Mouse (Mus musculus): ENCODE results near the gene Tesc. TPM values are rescaled to one million over a fixed set of nuclear protein-coding genes. Genes with fewer than 3 reads are reported as not detected.

The Tesc gene
- total and polyA plus RNA-seq, 3 experiments: 109 to 737 (median 185) TPM

DNA sequence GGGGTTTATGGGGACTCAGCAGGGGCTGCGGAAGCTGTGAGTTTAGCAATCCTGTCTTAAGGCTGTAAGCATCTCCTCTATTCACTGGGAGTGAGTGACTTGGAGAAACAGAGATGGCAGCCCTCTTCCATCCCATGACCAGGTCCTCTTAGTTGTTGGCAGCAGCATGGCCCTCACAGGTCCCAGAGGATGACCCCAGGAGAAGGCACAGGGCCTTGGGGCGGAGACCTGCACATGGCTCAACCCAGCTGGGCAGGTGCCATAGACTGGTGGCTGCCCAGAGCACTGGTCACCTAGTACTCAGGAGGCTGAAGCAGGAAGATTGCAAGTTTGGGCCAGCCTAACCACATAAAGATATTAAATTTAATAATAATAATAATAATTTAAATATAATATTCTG lies 11.9 kb upstream of the Tesc start:
- no peak for DNase-seq

GRCm38 (mm10) chr5:118017527-118017926 lies 10.0 kb upstream of the Tesc start:
- DNase-seq: no peak

GRCm38 (mm10) chr5:118019905-118020304 lies 7.6 kb upstream of the Tesc start:
- no peak for DNase-seq

DNA sequence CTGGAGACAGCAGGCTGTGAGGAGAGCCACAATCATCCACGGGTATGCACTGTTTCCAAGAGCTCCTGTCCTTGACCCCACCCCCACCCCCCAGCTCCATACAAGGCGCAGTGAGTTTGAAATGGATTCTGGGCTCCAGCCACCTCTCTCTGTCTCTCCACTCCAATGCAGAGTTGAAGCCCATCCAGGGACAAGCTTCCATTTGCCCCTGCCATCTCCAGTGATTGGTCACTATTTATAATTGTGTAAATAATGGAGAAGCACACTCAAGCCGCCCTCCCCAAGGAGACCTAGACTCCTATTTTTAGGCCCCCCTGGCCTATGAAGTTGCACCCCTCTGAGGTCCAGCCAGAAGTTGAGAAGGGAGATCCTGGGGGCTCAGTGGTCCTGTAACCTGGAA lies 4.5 kb upstream of the Tesc start:
- DNase-seq: no peak

GRCm38 (mm10) chr5:118025880-118026279 lies 1.7 kb upstream of the Tesc start:
- DNase-seq: no peak

DNA sequence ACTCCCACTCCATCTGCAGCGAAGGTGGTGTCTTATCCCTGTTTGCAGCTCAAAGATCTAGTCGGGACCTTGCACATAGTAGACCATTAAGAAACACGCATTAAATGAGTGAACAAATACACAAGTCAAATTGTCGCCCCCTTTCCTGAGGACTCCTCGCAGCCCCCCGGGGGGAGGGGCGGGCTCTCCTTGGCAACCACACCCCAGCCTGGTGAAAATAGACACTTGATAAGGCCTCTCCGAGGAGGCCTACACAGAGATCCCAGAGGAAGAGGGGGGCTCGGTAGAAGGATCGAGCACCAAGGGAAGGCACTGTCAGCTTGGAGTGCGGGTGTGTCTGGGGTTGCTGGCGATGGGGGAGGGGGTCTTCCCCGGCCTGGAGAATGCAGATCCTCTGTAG lies 1.2 kb upstream of the Tesc start:
- DNase-seq: no peak

DNA sequence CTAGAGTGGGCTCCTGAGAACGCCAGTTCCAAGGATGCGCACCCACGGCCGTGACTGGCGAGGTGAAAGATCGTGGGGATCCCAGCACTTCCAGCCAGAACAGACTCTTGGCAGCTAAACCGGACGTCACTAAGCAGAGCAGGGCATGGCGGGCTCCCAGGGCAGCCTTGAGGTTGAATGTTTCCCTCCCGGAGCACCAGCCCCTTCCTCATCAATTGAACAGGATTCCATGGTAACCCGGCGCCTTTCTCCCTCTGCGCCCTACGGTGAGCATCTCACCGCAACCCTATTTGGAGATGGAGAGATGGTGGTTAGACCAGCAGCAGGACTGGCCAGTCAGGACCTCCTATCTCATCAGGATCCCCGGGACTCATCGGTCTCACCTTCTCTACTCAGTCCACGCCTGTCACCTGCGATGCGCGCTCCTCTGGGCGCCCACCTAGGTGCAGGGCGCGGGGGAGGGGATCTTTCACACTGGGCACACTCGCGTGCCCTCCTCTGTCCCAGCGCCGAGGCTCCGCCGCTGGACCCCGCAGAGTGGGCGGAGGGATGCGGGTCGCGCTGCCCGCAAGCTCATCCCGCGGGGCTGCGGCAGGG lies 344 bp upstream of the Tesc start:
- no peak for DNase-seq

GRCm38 (mm10) chr5:118028191-118029034 lies 870 bp downstream of the Tesc start:
- peak; percentile 80 for DNase-seq

- DNase-seq: no peak
Observed at GRCm38 (mm10) chr5:118029035-118029408, 1.5 kb downstream of the Tesc start.

GRCm38 (mm10) chr5:118029420-118029819 lies 1.9 kb downstream of the Tesc start:
- peak; percentile 72 for DNase-seq

- no peak for DNase-seq
Observed at GRCm38 (mm10) chr5:118030022-118030675, 2.6 kb downstream of the Tesc start.

GRCm38 (mm10) chr5:118031059-118031458 lies 3.5 kb downstream of the Tesc start:
- DNase-seq: peak; percentile 83

GRCm38 (mm10) chr5:118031508-118031907 lies 4.0 kb downstream of the Tesc start:
- peak; percentile 30 for DNase-seq

GRCm38 (mm10) chr5:118033328-118033727 lies 5.8 kb downstream of the Tesc start:
- DNase-seq: peak; percentile 54

DNA sequence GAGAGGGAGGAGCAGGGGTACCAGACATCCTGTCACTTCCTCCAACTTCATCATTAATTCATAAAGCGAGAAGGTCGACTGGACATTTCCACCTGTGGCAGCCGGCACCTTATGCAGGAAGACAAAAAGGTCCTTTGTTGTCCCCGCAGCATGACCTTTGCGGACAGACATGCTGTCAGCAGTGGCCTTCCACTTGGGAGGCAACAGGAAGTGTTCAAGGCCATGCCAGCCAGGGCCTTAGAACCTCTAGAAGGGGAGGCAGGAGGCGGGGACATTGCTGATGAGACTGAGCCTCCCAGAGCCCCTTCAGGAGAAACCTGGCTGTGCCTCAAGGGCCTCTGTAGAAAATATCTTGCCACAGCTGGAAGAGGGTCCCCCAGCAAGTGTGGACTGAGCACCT lies 6.2 kb downstream of the Tesc start:
- peak; percentile 83 for DNase-seq

- no peak for DNase-seq
Observed at GRCm38 (mm10) chr5:118034632-118035031, 7.1 kb downstream of the Tesc start.

GRCm38 (mm10) chr5:118035786-118036185 lies 8.2 kb downstream of the Tesc start:
- DNase-seq: no peak

- DNase-seq: no peak
Observed at GRCm38 (mm10) chr5:118036888-118037797, 9.6 kb downstream of the Tesc start.

DNA sequence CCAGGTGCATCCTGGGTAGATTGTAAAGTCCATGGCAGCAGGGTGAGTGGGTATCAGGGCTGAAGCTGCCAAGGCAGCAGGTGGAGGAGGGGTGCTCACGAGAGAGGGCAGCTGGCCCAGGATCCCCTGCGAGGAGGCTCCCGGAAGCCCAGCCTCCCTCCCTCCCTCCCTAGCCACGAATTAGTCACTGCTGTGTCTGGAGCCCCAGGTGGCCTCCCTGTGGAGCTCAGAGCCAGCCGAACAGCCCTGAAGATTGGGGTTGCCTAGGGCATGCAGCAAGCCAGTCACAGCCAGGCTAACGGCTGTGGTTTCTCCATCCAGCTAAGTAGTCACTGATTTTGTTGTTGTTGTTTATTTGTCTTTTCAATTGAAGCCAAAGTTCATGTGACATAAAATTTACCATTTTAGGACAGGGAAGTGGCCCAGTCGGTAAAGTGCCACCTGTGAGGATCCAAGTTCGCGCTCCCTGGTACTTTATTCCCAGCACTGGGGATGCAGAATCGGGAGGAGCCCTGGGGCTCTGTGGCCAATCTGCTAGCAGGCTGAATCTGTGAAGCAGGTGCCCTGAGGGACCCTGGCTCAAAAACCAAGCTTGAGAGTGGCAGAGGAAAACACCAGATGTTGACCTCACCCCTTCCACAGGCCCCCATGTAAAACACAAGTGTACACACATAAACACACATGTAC lies 10.4 kb downstream of the Tesc start:
- peak; percentile 73 for DNase-seq

DNA sequence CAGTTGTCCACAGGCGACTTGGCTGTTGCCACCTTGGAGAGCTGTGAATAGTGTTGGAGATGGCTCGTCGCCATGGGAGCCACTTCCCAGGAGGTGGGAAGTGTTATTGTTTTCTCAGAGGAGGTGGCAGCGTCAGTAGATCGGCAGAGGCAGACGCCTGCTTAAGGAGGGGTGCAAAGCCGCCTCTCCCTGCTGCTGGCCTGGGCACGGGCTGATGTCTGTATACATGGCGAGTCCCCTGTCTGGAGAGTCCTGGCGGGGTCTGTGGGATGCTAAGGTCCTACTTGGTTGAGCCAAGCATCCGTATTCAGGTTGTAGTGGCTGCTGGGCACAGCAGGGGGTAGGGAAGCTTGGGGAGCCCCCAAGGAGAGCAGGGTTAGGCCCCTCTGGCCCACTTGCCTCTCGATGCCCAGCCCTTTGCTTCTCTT lies 11.7 kb downstream of the Tesc start:
- no peak for DNase-seq

- no peak for DNase-seq
Observed at GRCm38 (mm10) chr5:118042599-118042998, 15.1 kb downstream of the Tesc start.
